Mouse (Mus musculus): ENCODE measurements around the gene Pih1d1. TPM values are rescaled to one million over a fixed set of nuclear protein-coding genes. Genes with fewer than 3 reads are reported as not detected.

Gene Pih1d1
- total and polyA plus RNA-seq, 2 experiments from 2014 or later: 56.3 to 152 TPM

DNA sequence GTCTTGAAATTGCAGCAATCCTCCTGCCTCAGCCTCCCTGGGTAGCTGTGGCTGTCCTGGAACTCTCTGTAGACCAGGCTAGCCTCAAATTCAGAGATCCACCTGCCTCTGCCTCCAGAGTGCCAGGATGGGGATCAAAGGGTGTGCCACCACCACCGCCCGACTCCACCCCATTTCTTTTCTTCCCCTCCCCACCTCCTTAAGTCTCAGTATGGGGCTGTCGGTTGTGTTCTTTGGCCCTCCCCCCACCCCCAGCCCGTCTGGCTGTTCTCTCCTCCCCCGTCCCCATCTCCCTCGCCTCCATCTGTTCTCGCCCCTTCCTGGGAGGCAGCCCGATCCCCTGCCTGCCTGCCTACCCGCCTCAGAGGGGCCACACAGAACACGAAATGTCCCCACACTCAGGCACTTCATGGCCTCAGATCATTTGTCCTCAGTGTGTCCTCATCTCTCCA lies 12.9 kb downstream of the Pih1d1 start:
- Histone ChIP-seq H3K9me3 (replicated peaks; ENCODE audit: control insufficient read depth, low read length) (peaks cover 31% of the 10 kb centered on the region), H3K4me2 (ENCODE audit: low read depth, low read length) (no peak overlapping the region), H3K9ac (replicated peaks; ENCODE audit: low read depth, low read length) (no peak overlapping the region), H3K36me3 (replicated peaks; ENCODE audit: control insufficient read depth, insufficient read depth, low read length) (0 out of 2 replicates have a peak, but pooled peaks cover 3% of the 10 kb centered on the region), H3K4me1 (ENCODE audit: control insufficient read depth, insufficient read depth) (0 out of 2 replicates have a peak, but pooled peaks cover 6% of the 10 kb centered on the region), H3K27me3 (ENCODE audit: control insufficient read depth, insufficient read depth, low read length) (peaks cover 76% of the 10 kb centered on the region), H3K4me3 (ENCODE audit: low read depth, low read length) (no peak overlapping the region), H3K27ac (ENCODE audit: low read depth) (no peak overlapping the region)
- ATAC-seq (ENCODE audit: insufficient read depth, low read depth) (no peak), DNase-seq (ENCODE audit: low spot score) (no peak)
- TF ChIP-seq EP300 (IDR thresholded peaks at IDR 0.05; ENCODE audit: low read depth): no peak
- no peak for TF ChIP-seq CTCF (IDR thresholded peaks at IDR 0.05; ENCODE audit: low read depth)
- 20% methylated on average over 10 of the region's 10 CpGs for WGBS

- DNase-seq (ENCODE audit: low spot score) (no peak), ATAC-seq (ENCODE audit: insufficient read depth, low read depth) (no peak)
- Histone ChIP-seq H3K9me3 (replicated peaks; ENCODE audit: control insufficient read depth, low read length) (peaks cover 32% of the 10 kb centered on the region), H3K4me3 (ENCODE audit: low read depth, low read length) (no peak overlapping the region), H3K4me2 (ENCODE audit: low read depth, low read length) (no peak overlapping the region), H3K4me1 (ENCODE audit: control insufficient read depth, insufficient read depth) (0 out of 2 replicates have a peak, but pooled peaks cover 6% of the 10 kb centered on the region), H3K9ac (replicated peaks; ENCODE audit: low read depth, low read length) (no peak overlapping the region), H3K36me3 (replicated peaks; ENCODE audit: control insufficient read depth, insufficient read depth, low read length) (0 out of 2 replicates have a peak, but pooled peaks cover 3% of the 10 kb centered on the region), H3K27me3 (ENCODE audit: control insufficient read depth, insufficient read depth, low read length) (peaks cover 73% of the 10 kb centered on the region), H3K27ac (ENCODE audit: low read depth) (no peak overlapping the region)
- TF ChIP-seq EP300 (IDR thresholded peaks at IDR 0.05; ENCODE audit: low read depth): no peak
- no peak for TF ChIP-seq CTCF (IDR thresholded peaks at IDR 0.05; ENCODE audit: low read depth)
- WGBS: 4% methylated on average over 19 of the region's 19 CpGs
These were observed 13.8 kb downstream of the Pih1d1 start for GRCm38 (mm10) chr7:45167761-45168445.

DNA sequence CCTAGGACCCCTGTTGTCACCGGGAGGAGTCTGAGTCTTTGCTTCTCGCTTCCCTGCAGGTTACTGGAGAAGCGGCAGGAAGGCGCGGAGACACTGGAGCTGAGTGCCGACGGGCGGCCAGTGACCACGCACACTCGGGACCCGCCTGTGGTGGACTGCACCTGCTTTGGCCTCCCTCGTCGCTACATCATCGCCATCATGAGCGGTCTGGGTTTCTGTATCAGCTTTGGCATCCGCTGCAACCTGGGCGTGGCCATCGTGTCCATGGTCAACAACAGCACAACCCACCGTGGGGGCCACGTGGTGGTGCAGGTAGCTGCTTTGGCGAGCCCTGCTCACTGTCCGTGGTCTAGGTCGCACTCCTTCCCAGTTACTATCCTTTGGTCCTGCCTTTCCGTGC lies 14.6 kb downstream of the Pih1d1 start:
- TF ChIP-seq CTCF (IDR thresholded peaks at IDR 0.05; ENCODE audit: low read depth): no peak
- no peak for TF ChIP-seq EP300 (IDR thresholded peaks at IDR 0.05; ENCODE audit: low read depth)
- no peak overlapping the region for H3K4me2 ChIP-seq (ENCODE audit: low read depth, low read length)
- H3K27me3 ChIP-seq (ENCODE audit: control insufficient read depth, insufficient read depth, low read length): peaks cover 67% of the 10 kb centered on the region
- 0 out of 2 replicates have a peak, but pooled peaks cover 6% of the 10 kb centered on the region for H3K4me1 ChIP-seq (ENCODE audit: control insufficient read depth, insufficient read depth)
- 0 out of 2 replicates have a peak, but pooled peaks cover 3% of the 10 kb centered on the region for H3K36me3 ChIP-seq (replicated peaks; ENCODE audit: control insufficient read depth, insufficient read depth, low read length)
- DNase-seq (ENCODE audit: low spot score) (no peak), ATAC-seq (ENCODE audit: insufficient read depth, low read depth) (no peak)
- peaks cover 32% of the 10 kb centered on the region for H3K9me3 ChIP-seq (replicated peaks; ENCODE audit: control insufficient read depth, low read length)
- 7% methylated on average over 24 of the region's 24 CpGs for WGBS
- no peak overlapping the region for H3K27ac ChIP-seq (ENCODE audit: low read depth)
- H3K9ac ChIP-seq (replicated peaks; ENCODE audit: low read depth, low read length): no peak overlapping the region
- H3K4me3 ChIP-seq (ENCODE audit: low read depth, low read length): 0 out of 2 replicates have a peak overlapping the region, but pooled peaks have one; percentile 11

- no peak overlapping the region for H3K27ac ChIP-seq (ENCODE audit: low read depth)
- H3K4me1 ChIP-seq (ENCODE audit: control insufficient read depth, insufficient read depth): 0 out of 2 replicates have a peak, but pooled peaks cover 6% of the 10 kb centered on the region
- 0 out of 2 replicates have a peak, but pooled peaks cover 3% of the 10 kb centered on the region for H3K36me3 ChIP-seq (replicated peaks; ENCODE audit: control insufficient read depth, insufficient read depth, low read length)
- H3K9ac ChIP-seq (replicated peaks; ENCODE audit: low read depth, low read length): no peak overlapping the region
- TF ChIP-seq EP300 (IDR thresholded peaks at IDR 0.05; ENCODE audit: low read depth): no peak
- TF ChIP-seq CTCF (IDR thresholded peaks at IDR 0.05; ENCODE audit: low read depth): no peak
- peaks cover 65% of the 10 kb centered on the region for H3K27me3 ChIP-seq (ENCODE audit: control insufficient read depth, insufficient read depth, low read length)
- 83% methylated on average over 3 of the region's 3 CpGs for WGBS
- H3K4me2 ChIP-seq (ENCODE audit: low read depth, low read length): no peak overlapping the region
- DNase-seq (ENCODE audit: low spot score) (no peak), ATAC-seq (ENCODE audit: insufficient read depth, low read depth) (no peak)
- H3K4me3 ChIP-seq (ENCODE audit: low read depth, low read length): peak overlapping the region; percentile 8
- H3K9me3 ChIP-seq (replicated peaks; ENCODE audit: control insufficient read depth, low read length): peaks cover 32% of the 10 kb centered on the region
These were observed 15.4 kb downstream of the Pih1d1 start for GRCm38 (mm10) chr7:45169495-45169894.

DNA sequence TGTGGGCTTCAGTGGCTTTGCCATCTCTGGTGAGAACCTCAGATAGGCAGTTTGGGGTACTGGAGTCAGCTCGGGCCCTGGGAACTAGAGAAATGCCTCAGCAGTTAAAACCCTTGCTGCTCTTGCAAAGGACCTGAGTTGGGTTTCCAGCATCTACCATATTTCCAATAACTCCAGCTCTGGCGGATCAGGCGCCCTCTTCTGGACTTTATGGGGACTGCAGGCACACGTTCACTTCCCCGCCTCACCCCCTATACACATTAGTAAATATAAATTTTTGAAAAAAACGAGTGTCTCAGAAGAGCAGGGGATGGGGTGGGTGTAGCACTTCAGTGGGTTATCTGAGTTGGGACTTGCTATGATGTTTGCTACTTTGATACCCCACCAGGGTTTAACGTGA lies 18.9 kb downstream of the Pih1d1 start:
- Histone ChIP-seq H3K27ac (ENCODE audit: low read depth) (no peak overlapping the region), H3K9me3 (replicated peaks; ENCODE audit: control insufficient read depth, low read length) (peaks cover 32% of the 10 kb centered on the region), H3K27me3 (ENCODE audit: control insufficient read depth, insufficient read depth, low read length) (peaks cover 68% of the 10 kb centered on the region), H3K36me3 (replicated peaks; ENCODE audit: control insufficient read depth, insufficient read depth, low read length) (0 out of 2 replicates have a peak, but pooled peaks cover 3% of the 10 kb centered on the region), H3K4me3 (ENCODE audit: low read depth, low read length) (no peak overlapping the region), H3K9ac (replicated peaks; ENCODE audit: low read depth, low read length) (no peak overlapping the region), H3K4me1 (ENCODE audit: control insufficient read depth, insufficient read depth) (no peaks in the 10 kb centered on the region), H3K4me2 (ENCODE audit: low read depth, low read length) (no peak overlapping the region)
- ATAC-seq (ENCODE audit: insufficient read depth, low read depth) (no peak), DNase-seq (ENCODE audit: low spot score) (no peak)
- WGBS: 56% methylated on average over 7 of the region's 7 CpGs
- TF ChIP-seq EP300 (IDR thresholded peaks at IDR 0.05; ENCODE audit: low read depth): no peak
- no peak for TF ChIP-seq CTCF (IDR thresholded peaks at IDR 0.05; ENCODE audit: low read depth)

Measured in heart, postnatal 0 days (tissue).